Mouse (Mus musculus): Measurements from ENCODE around the gene Pigu. TPM values are rescaled to one million over a fixed set of nuclear protein-coding genes. Genes with fewer than 3 reads are reported as not detected.

Pigu gene
- polyA plus RNA-seq, 1 experiment from 2014 or later: 60.2 TPM

- H3K27ac ChIP-seq (ENCODE audit: low read depth): no peak overlapping the region
- peaks cover 43% of the 10 kb centered on the region for H3K36me3 ChIP-seq (ENCODE audit: control insufficient read depth, insufficient read depth, low read length)
- no peak overlapping the region for H3K4me3 ChIP-seq (ENCODE audit: low read depth, low read length)
- no peaks in the 10 kb centered on the region for H3K4me1 ChIP-seq (replicated peaks; ENCODE audit: control insufficient read depth, insufficient read depth, low read length)
- no peak overlapping the region for H3K9ac ChIP-seq (ENCODE audit: low read length)
- DNase-seq (ENCODE audit: low spot score) (no peak), ATAC-seq (replicated peaks; ENCODE audit: low FRiP score, low TSS enrichment, low read depth) (no peak)
- no peaks in the 10 kb centered on the region for H3K27me3 ChIP-seq (replicated peaks; ENCODE audit: control insufficient read depth, insufficient read depth, low read length)
- H3K9me3 ChIP-seq (ENCODE audit: control insufficient read depth, low read length): no peaks in the 10 kb centered on the region
- no peak overlapping the region for H3K4me2 ChIP-seq (ENCODE audit: low read length)
These were observed 28.3 kb downstream of the Pigu start for GRCm38 (mm10) chr2:155328906-155329305.

- no peak overlapping the region for H3K27ac ChIP-seq (ENCODE audit: low read depth)
- H3K9me3 ChIP-seq (ENCODE audit: control insufficient read depth, low read length): no peaks in the 10 kb centered on the region
- no peak overlapping the region for H3K4me3 ChIP-seq (ENCODE audit: low read depth, low read length)
- H3K9ac ChIP-seq (ENCODE audit: low read length): no peak overlapping the region
- no peaks in the 10 kb centered on the region for H3K27me3 ChIP-seq (replicated peaks; ENCODE audit: control insufficient read depth, insufficient read depth, low read length)
- no peak overlapping the region for H3K4me2 ChIP-seq (ENCODE audit: low read length)
- no peak for ATAC-seq (replicated peaks; ENCODE audit: low FRiP score, low TSS enrichment, low read depth)
- DNase-seq (ENCODE audit: low spot score): no peak
- WGBS: 90% methylated on average over 5 of the region's 5 CpGs
- H3K36me3 ChIP-seq (ENCODE audit: control insufficient read depth, insufficient read depth, low read length): peaks cover 39% of the 10 kb centered on the region
- H3K4me1 ChIP-seq (replicated peaks; ENCODE audit: control insufficient read depth, insufficient read depth, low read length): no peaks in the 10 kb centered on the region
These were observed 29.3 kb downstream of the Pigu start for GRCm38 (mm10) chr2:155327906-155328305.

- ATAC-seq (replicated peaks; ENCODE audit: low FRiP score, low TSS enrichment, low read depth): no peak
- no peak overlapping the region for H3K27ac ChIP-seq (ENCODE audit: low read depth)
- H3K27me3 ChIP-seq (replicated peaks; ENCODE audit: control insufficient read depth, insufficient read depth, low read length): no peaks in the 10 kb centered on the region
These were observed 31.2 kb downstream of the Pigu start for GRCm38 (mm10) chr2:155326001-155326400.

GRCm38 (mm10) chr2:155320596-155320995 lies 36.6 kb downstream of the Pigu start:
- no peak overlapping the region for H3K9ac ChIP-seq (ENCODE audit: low read length)
- no peak for DNase-seq (ENCODE audit: low spot score)
- no peaks in the 10 kb centered on the region for H3K9me3 ChIP-seq (ENCODE audit: control insufficient read depth, low read length)
- WGBS: 79% methylated on average over 5 of the region's 5 CpGs
- H3K4me3 ChIP-seq (ENCODE audit: low read depth, low read length): no peak overlapping the region
- no peak overlapping the region for H3K4me2 ChIP-seq (ENCODE audit: low read length)
- H3K27me3 ChIP-seq (replicated peaks; ENCODE audit: control insufficient read depth, insufficient read depth, low read length): no peaks in the 10 kb centered on the region
- no peak overlapping the region for H3K27ac ChIP-seq (ENCODE audit: low read depth)
- H3K4me1 ChIP-seq (replicated peaks; ENCODE audit: control insufficient read depth, insufficient read depth, low read length): no peaks in the 10 kb centered on the region
- H3K36me3 ChIP-seq (ENCODE audit: control insufficient read depth, insufficient read depth, low read length): peaks cover 29% of the 10 kb centered on the region
- ATAC-seq (replicated peaks; ENCODE audit: low FRiP score, low TSS enrichment, low read depth): no peak

More at GRCm38 (mm10) chr2:155326001-155326400, 31.2 kb downstream of the Pigu start:
- no peak for DNase-seq (ENCODE audit: low spot score)
- H3K9me3 ChIP-seq (ENCODE audit: control insufficient read depth, low read length): no peaks in the 10 kb centered on the region
- H3K36me3 ChIP-seq (ENCODE audit: control insufficient read depth, insufficient read depth, low read length): peaks cover 46% of the 10 kb centered on the region
- H3K4me1 ChIP-seq (replicated peaks; ENCODE audit: control insufficient read depth, insufficient read depth, low read length): no peaks in the 10 kb centered on the region
- H3K4me2 ChIP-seq (ENCODE audit: low read length): no peak overlapping the region
- no peak overlapping the region for H3K4me3 ChIP-seq (ENCODE audit: low read depth, low read length)
- 89% methylated on average over 4 of the region's 4 CpGs for WGBS
- no peak overlapping the region for H3K9ac ChIP-seq (ENCODE audit: low read length)

GRCm38 (mm10) chr2:155318618-155319017 lies 38.6 kb downstream of the Pigu start:
- DNase-seq (ENCODE audit: low spot score): no peak
- ATAC-seq (replicated peaks; ENCODE audit: low FRiP score, low TSS enrichment, low read depth): no peak
- H3K9me3 ChIP-seq (ENCODE audit: control insufficient read depth, low read length): no peaks in the 10 kb centered on the region
- H3K4me3 ChIP-seq (ENCODE audit: low read depth, low read length): no peak overlapping the region
- WGBS: 85% methylated on average over 2 of the region's 2 CpGs
- H3K36me3 ChIP-seq (ENCODE audit: control insufficient read depth, insufficient read depth, low read length): peaks cover 34% of the 10 kb centered on the region
- H3K9ac ChIP-seq (ENCODE audit: low read length): no peak overlapping the region
- H3K4me2 ChIP-seq (ENCODE audit: low read length): no peak overlapping the region
- H3K27ac ChIP-seq (ENCODE audit: low read depth): no peak overlapping the region
- H3K27me3 ChIP-seq (replicated peaks; ENCODE audit: control insufficient read depth, insufficient read depth, low read length): no peaks in the 10 kb centered on the region
- no peaks in the 10 kb centered on the region for H3K4me1 ChIP-seq (replicated peaks; ENCODE audit: control insufficient read depth, insufficient read depth, low read length)

GRCm38 (mm10) chr2:155313671-155314070 lies 43.6 kb downstream of the Pigu start:
- peaks cover 27% of the 10 kb centered on the region for H3K36me3 ChIP-seq (ENCODE audit: control insufficient read depth, insufficient read depth, low read length)
- H3K9ac ChIP-seq (ENCODE audit: low read length): no peak overlapping the region
- no peak for DNase-seq (ENCODE audit: low spot score)
- no peak overlapping the region for H3K4me3 ChIP-seq (ENCODE audit: low read depth, low read length)
- 56% methylated on average over 6 of the region's 6 CpGs for WGBS
- no peak overlapping the region for H3K4me2 ChIP-seq (ENCODE audit: low read length)
- no peak for ATAC-seq (replicated peaks; ENCODE audit: low FRiP score, low TSS enrichment, low read depth)
- H3K27me3 ChIP-seq (replicated peaks; ENCODE audit: control insufficient read depth, insufficient read depth, low read length): no peaks in the 10 kb centered on the region
- no peak overlapping the region for H3K27ac ChIP-seq (ENCODE audit: low read depth)
- no peaks in the 10 kb centered on the region for H3K9me3 ChIP-seq (ENCODE audit: control insufficient read depth, low read length)
- 0 out of 2 replicates have a peak, but pooled peaks cover 7% of the 10 kb centered on the region for H3K4me1 ChIP-seq (replicated peaks; ENCODE audit: control insufficient read depth, insufficient read depth, low read length)

GRCm38 (mm10) chr2:155308936-155309592 lies 48.2 kb downstream of the Pigu start:
- WGBS: 33% methylated on average over 3 of the region's 3 CpGs
- peaks cover 33% of the 10 kb centered on the region for H3K36me3 ChIP-seq (ENCODE audit: control insufficient read depth, insufficient read depth, low read length)
- H3K4me2 ChIP-seq (ENCODE audit: low read length): 0 out of 2 replicates have a peak overlapping the region, but pooled peaks have one; percentile 5
- DNase-seq (ENCODE audit: low spot score) (peak; percentile 57), ATAC-seq (replicated peaks; ENCODE audit: low FRiP score, low TSS enrichment, low read depth) (no peak)
- no peak overlapping the region for H3K9ac ChIP-seq (ENCODE audit: low read length)
- H3K4me3 ChIP-seq (ENCODE audit: low read depth, low read length): no peak overlapping the region
- H3K27ac ChIP-seq (ENCODE audit: low read depth): peak overlapping the region; percentile 54
- H3K27me3 ChIP-seq (replicated peaks; ENCODE audit: control insufficient read depth, insufficient read depth, low read length): no peaks in the 10 kb centered on the region
- 0 out of 2 replicates have a peak, but pooled peaks cover 7% of the 10 kb centered on the region for H3K4me1 ChIP-seq (replicated peaks; ENCODE audit: control insufficient read depth, insufficient read depth, low read length)
- H3K9me3 ChIP-seq (ENCODE audit: control insufficient read depth, low read length): no peaks in the 10 kb centered on the region

GRCm38 (mm10) chr2:155299563-155299962 lies 57.7 kb downstream of the Pigu start:
- peaks cover 72% of the 10 kb centered on the region for H3K36me3 ChIP-seq (ENCODE audit: control insufficient read depth, insufficient read depth, low read length)
- no peak for ATAC-seq (replicated peaks; ENCODE audit: low FRiP score, low TSS enrichment, low read depth)
- H3K27ac ChIP-seq (ENCODE audit: low read depth): no peak overlapping the region

DNA sequence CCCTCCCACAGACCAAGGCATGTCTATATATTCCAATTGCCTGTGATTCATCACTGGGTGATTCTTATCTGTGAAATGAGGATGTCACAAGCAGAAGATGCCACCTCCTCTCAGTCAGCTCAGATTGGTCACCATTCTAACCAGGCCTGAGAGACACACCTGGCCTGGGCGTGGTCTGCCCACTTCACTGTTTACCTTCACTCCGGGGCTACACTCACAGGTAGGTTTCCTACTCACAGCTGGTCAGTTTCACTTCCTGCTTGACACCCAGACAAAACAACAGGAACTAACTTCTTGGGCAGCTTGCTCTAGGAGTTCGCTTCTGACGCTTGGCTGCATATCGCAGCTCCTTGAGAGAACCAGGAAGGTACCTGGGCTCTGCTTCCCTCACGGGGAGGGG lies 61.8 kb downstream of the Pigu start:
- no peak overlapping the region for H3K27ac ChIP-seq (ENCODE audit: low read depth)
- H3K4me1 ChIP-seq (replicated peaks; ENCODE audit: control insufficient read depth, insufficient read depth, low read length): no peaks in the 10 kb centered on the region
- no peak overlapping the region for H3K9ac ChIP-seq (ENCODE audit: low read length)
- DNase-seq (ENCODE audit: low spot score): no peak
- peaks cover 83% of the 10 kb centered on the region for H3K36me3 ChIP-seq (ENCODE audit: control insufficient read depth, insufficient read depth, low read length)
- WGBS: 79% methylated on average over 6 of the region's 6 CpGs
- no peak overlapping the region for H3K4me2 ChIP-seq (ENCODE audit: low read length)
- no peak for ATAC-seq (replicated peaks; ENCODE audit: low FRiP score, low TSS enrichment, low read depth)
- H3K4me3 ChIP-seq (ENCODE audit: low read depth, low read length): no peak overlapping the region
- no peaks in the 10 kb centered on the region for H3K27me3 ChIP-seq (replicated peaks; ENCODE audit: control insufficient read depth, insufficient read depth, low read length)
- H3K9me3 ChIP-seq (ENCODE audit: control insufficient read depth, low read length): no peaks in the 10 kb centered on the region

More at GRCm38 (mm10) chr2:155299563-155299962, 57.7 kb downstream of the Pigu start:
- no peak overlapping the region for H3K4me3 ChIP-seq (ENCODE audit: low read depth, low read length)
- 67% methylated on average over 4 of the region's 4 CpGs for WGBS
- no peak overlapping the region for H3K9ac ChIP-seq (ENCODE audit: low read length)
- DNase-seq (ENCODE audit: low spot score): no peak
- H3K4me2 ChIP-seq (ENCODE audit: low read length): no peak overlapping the region
- H3K27me3 ChIP-seq (replicated peaks; ENCODE audit: control insufficient read depth, insufficient read depth, low read length): no peaks in the 10 kb centered on the region
- no peaks in the 10 kb centered on the region for H3K9me3 ChIP-seq (ENCODE audit: control insufficient read depth, low read length)
- H3K4me1 ChIP-seq (replicated peaks; ENCODE audit: control insufficient read depth, insufficient read depth, low read length): no peaks in the 10 kb centered on the region

Data from intestine, embryonic 14.5 days (tissue).